Mouse (Mus musculus): ENCODE measurements around the gene Zfp180.
"Not testable (repeated sequence)": the region's sequence is repeated elsewhere in the genome, so short reads cannot be mapped to it uniquely, and the experiment has no call there.

The Zfp180 gene

GRCm38 (mm10) chr7:24081634-24082431, at the start of gene Zfp180:
Zfp180 (plus strand) TSS chr7:24081924.
- peak; percentile 100 for DNase-seq (ENCODE audit: low read depth, low spot score)

DNA sequence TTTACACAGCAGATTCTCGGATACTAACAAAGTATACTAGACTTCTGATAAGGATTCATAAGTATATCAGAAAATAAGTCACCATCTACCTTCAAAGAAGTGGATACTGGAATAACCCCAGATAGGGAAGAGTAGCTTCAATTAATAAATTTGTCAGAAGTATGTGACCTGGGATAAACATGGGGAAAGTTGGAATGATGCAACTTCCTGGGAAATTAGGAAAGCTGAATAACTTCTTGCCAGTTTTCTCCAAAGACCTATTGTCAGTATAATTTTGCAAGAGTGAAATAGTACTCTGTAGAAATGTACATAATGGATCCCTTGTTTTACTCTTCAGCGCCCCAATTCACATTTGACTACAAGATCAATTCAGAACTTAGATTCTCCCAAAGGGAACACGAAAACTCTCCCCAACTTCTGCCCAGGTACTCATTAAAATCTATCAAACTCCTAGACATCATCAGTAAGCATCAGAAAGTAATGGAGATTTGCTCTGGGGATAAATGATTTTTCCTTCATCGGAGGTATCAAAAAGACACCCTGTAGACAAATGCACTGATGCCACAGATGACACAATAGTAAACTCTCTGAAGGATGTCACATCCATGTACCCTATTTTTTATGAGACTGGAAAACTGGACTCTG, 28.9 kb upstream of the Zfp180 start, which contains the start of gene Vmn1r183:
Gene Vmn1r183, plus strand, starts transcription at position 595 of the 645 bp plus-strand sequence.
- no peak for DNase-seq (ENCODE audit: low read depth, low spot score)

DNA sequence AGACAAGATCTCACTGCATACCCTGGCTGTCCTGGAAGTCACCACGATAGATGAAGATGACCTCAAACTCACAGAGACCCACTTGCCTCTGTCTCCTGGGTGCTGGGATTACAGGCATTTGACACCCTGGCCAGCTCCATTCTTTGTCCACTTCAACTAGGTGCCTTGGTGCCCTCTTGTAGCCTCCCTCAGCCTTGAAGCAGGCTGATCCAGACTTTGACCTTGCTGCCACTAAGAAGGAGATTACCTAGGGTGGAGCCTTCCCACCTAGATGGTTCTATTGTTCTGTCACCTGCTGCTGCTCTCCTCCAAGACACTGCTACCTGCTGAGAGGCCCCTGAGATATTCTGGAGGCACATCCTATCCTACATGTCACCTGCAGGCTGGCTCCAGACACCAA, 7.3 kb upstream of the Zfp180 start:
- DNase-seq (ENCODE audit: low read depth, low spot score) = not testable (repeated sequence)

- DNase-seq (ENCODE audit: low read depth, low spot score) = peak; percentile 91
Measured at GRCm38 (mm10) chr7:24082457-24083235, 922 bp downstream of the Zfp180 start.

- no peak for DNase-seq (ENCODE audit: low read depth, low spot score)
Measured at GRCm38 (mm10) chr7:24086871-24087270, 5.1 kb downstream of the Zfp180 start.

DNA sequence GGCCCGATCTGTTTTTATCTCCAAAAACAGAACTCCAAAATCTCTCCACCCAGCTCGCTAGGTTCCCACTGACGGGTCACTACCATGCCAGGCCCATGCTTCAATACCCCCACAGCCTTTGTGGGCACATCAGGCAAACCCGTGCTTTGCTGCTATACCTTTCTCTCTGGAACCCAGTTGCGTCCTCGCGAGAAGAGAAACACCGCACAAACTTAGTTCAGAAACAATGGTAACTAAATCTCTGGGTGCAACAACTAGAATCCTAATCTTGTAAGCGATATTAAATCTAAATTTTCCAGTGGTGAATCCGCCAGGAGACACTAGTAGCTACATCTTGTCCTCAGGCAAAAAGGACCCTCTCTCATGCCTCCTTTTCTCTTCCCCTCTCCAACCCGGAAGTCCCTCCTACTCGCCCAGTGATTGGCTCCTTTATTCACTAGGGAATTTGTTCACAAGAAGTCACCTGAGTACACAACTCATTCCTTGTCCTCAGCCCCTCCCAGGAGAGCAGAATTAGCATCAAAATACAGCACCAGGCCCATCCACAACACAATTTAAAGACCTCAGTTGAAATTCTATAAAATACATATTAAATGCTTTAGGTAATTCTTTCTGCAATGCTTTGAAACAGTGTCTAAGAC, 5.9 kb downstream of the Zfp180 start:
- no peak for DNase-seq (ENCODE audit: low read depth, low spot score)

GRCm38 (mm10) chr7:24104403-24104802, 22.7 kb downstream of the Zfp180 start:
- no peak for DNase-seq (ENCODE audit: low read depth, low spot score)

DNA sequence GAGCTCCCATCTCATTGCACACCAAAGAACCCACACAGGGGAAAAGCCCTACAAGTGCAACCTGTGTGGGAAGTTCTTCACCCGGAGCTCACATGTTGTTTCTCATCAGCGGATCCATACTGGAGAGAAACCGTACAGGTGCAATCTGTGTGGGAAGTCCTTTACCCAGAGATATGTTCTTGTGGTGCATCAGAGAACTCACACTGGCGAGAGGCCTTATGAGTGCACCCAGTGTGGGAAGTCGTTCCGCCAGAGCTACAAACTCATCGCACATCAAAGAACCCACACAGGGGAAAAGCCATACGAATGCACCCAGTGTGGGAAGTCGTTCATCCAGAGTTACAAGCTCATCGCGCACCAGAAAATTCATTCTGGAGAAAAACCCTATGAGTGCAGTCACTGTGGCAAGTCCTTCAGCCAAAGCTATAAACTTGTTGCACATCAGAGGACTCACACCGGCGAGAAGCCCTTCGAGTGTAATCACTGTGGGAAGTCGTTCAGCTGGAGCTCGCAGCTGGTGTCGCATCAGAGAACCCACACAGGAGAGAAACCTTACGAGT, 23.5 kb downstream of the Zfp180 start:
- no peak for DNase-seq (ENCODE audit: low read depth, low spot score)

- DNase-seq (ENCODE audit: low read depth, low spot score) = no peak
Measured at GRCm38 (mm10) chr7:24110839-24111238, 29.1 kb downstream of the Zfp180 start.

DNA sequence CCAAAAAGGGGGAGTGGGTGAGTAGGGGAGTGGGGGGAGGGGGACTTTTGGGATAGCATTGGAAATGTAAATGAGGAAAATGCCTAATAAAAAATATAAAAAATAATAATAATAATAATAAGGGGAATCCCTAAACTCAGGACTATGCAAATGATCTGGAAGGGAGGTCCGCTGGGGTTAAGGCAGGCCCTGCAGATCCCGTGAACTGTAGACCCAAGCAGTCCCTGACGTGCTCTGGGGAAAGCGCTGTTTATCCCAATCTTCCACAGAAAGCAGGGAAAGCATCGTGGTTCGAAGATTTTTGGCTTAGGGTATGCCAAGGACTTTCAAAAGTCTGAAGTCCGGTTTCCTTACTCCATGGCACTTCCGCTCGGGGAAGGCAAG, 30.0 kb downstream of the Zfp180 start:
- DNase-seq (ENCODE audit: low read depth, low spot score) = no peak

- peak; percentile 99 for DNase-seq (ENCODE audit: low read depth, low spot score)
Measured at GRCm38 (mm10) chr7:24112156-24112856, 30.6 kb downstream of the Zfp180 start, which contains the start of gene Zfp112. Zfp112 (plus strand) TSS chr7:24112314.

DNA sequence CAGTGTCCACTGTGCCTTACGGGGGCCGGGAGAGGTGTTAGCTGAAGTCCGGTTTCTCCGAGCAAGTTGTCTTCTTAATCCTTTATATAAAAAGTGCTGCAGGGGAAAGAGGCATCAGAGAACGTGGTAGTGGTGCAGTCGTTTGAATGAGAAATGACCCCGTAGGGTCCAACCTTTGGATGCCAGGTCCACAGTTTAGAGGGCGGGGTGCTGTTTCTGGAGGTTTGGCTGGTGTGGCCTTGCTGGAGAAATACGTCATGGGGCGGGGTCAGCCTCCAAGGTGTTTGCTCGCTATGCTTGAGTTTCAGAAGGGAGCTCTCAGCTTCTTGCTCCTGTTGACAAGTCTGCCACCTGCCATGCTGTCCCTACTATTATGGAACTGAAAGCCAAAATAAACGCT, 31.3 kb downstream of the Zfp180 start:
- DNase-seq (ENCODE audit: low read depth, low spot score) = peak; percentile 86

DNA sequence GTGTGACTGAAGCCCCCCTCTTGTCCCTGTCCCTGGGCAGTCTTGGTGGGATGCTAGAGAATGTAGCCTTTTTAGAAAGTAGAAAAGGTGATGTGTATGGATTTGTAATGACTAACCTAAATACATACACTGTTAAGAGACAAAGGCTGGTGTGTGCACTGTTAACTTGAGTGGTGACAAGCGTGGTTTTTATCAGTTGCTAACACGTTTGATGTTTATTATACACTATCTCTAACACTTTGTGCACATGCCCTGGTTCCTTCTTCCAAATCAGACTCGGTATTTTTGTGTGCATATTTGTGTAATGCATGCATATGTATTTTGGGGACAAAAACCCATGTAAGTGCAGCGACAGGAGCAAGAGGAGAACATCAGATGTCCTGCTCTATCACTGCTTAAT, 34.9 kb downstream of the Zfp180 start:
- no peak for DNase-seq (ENCODE audit: low read depth, low spot score)

GRCm38 (mm10) chr7:24133425-24133995, 51.8 kb downstream of the Zfp180 start:
- no peak for DNase-seq (ENCODE audit: low read depth, low spot score)

DNA sequence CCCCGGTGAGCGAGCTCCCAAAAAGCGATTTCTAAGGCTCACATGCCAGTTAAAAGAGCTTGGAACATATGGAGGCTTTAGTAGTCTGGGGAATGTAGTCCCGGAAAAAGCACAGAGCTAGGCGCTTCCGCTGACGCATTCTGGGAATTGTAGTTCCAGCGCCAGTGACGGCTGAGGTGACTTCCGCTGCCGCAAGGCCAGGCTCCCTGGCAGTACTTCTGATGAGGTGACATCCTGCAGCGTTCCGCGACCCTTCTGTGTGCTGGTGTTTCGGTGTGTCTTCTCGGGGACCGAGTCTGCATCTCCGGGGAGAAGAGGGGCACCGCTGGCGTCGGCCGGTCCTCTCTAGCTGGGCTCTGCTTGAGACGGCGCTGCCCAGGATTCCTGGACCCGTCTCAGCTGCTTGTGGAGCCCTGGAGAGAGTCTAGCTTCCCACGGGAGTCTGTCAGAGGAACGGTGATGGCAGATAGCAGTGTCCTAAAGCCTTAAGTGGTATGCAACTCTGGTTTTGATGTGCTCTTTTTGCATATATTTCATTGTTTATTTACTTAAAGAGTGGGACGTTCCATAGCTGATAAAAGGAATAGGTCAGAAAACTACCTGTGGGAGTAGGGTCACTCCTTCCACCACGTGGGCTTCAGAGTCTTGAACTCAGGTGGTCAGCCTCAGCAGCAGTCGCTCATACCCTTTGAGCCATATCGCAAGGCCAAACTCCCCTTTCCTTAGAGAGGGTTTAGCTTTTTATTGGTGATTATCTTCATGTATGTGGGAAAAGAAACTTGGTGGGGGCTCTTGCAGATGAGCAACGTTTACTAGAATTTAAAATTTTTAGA, 52.5 kb downstream of the Zfp180 start, which contains the start of gene Zfp235:
Gene Zfp235, plus strand, starts transcription at position 174 of the 833 bp plus-strand sequence.
- DNase-seq (ENCODE audit: low read depth, low spot score) = peak; percentile 99

DNA sequence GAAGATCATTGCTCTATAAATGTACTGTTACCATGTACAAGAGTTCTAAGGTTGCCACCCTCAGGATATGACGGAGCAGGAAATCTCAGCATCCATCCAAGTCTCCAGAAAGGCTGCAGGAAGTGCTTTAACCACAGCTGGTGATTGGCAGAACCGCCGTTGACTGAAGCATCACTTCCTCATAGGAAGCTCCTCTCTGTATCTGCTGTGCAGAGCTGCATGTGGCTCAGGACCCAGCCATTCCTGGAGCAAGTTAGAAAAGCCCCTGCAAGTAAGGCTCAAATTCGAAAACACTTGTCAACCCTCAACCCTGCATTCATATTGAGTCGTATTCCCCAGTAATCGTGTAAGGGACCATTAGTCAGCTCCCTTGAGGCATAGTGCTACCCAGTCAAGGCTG, 60.8 kb downstream of the Zfp180 start:
- no peak for DNase-seq (ENCODE audit: low read depth, low spot score)

DNA sequence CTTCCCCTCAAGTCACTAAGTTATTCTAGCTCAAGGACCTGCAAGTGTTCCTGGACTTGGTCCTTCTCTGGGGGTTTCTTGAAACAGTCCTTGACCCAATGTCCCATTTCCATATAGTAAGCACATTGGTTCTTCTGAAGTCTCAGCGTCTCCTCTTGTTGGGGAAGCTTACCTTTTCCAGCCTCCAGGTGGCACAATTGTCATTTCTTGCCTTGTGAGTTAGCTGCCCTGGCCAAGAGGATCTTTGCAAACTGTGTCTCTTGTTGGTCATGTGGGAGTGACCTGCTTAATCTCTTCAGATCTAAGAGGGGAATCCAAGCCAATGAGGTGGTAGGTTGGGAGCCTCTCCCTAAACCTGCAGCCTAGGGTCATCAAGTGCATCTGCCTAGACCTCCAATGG, 71.5 kb downstream of the Zfp180 start:
- peak; percentile 20 for DNase-seq (ENCODE audit: low read depth, low spot score)

All from brain, adult 2 months (tissue).